Mouse (Mus musculus): ENCODE results near the gene Sdf2l1. TPM values are rescaled to one million over a fixed set of nuclear protein-coding genes. Genes with fewer than 3 reads are reported as not detected.
A peak's percentile ranks its signal among the peaks of the same experiment; 100 is the strongest.
"Not testable (repeated sequence)": the region's sequence is repeated elsewhere in the genome, so short reads cannot be mapped to it uniquely, and the experiment has no call there.

Sdf2l1 gene
- polyA plus RNA-seq (2016; fragmentation: Nextera tagmentation; extraction: Ambion mirVana) = 107 and 118 TPM in 2 replicates

- H3K4me1 ChIP-seq = peaks cover 23% of the 10 kb centered on the region
- H3K36me3 ChIP-seq (replicated peaks) = peaks cover 15% of the 10 kb centered on the region
- no peaks in the 10 kb centered on the region for H3K9me3 ChIP-seq
- under 1% methylated on average over 47 of the region's 47 CpGs for WGBS
- H3K27me3 ChIP-seq (replicated peaks; ENCODE audit: low read depth, poor library complexity, severe bottlenecking) = no peaks in the 10 kb centered on the region
- DNase-seq (ENCODE audit: low spot score) = peak; percentile 99
- peak within 1 kb of the TSS; percentile 87 for H3K4me3 ChIP-seq
- peak within 1 kb of the TSS; percentile 93 for H3K27ac ChIP-seq (replicated peaks)
Measured at GRCm38 (mm10) chr16:17132089-17132905, at the start of gene Sdf2l1. Gene Sdf2l1, minus strand, starts transcription at chr16:17132383.

- peaks cover 3% of the 10 kb centered on the region; the same call in 1 of the 2 replicates for H3K9me3 ChIP-seq
- no peak overlapping the region for H3K27ac ChIP-seq (replicated peaks)
- H3K36me3 ChIP-seq (replicated peaks) = peaks cover 58% of the 10 kb centered on the region
- H3K4me1 ChIP-seq = 0 out of 2 replicates have a peak, but pooled peaks cover 3% of the 10 kb centered on the region
- WGBS = 93% methylated on average over 4 of the region's 4 CpGs
- no peak overlapping the region for H3K4me3 ChIP-seq
- H3K27me3 ChIP-seq (replicated peaks; ENCODE audit: low read depth, poor library complexity, severe bottlenecking) = no peaks in the 10 kb centered on the region
- DNase-seq (ENCODE audit: low spot score) = no peak
Measured at GRCm38 (mm10) chr16:17181382-17181781, 49.2 kb upstream of the Sdf2l1 start.

GRCm38 (mm10) chr16:17179706-17180105, 47.5 kb upstream of the Sdf2l1 start:
- Histone ChIP-seq H3K27ac (replicated peaks) (no peak overlapping the region), H3K36me3 (replicated peaks) (peaks cover 59% of the 10 kb centered on the region), H3K27me3 (replicated peaks; ENCODE audit: low read depth, poor library complexity, severe bottlenecking) (no peaks in the 10 kb centered on the region), H3K4me3 (no peak overlapping the region), H3K9me3 (no peaks in the 10 kb centered on the region), H3K4me1 (0 out of 2 replicates have a peak, but pooled peaks cover 3% of the 10 kb centered on the region)
- WGBS = 94% methylated on average over 3 of the region's 3 CpGs
- DNase-seq (ENCODE audit: low spot score) = no peak

GRCm38 (mm10) chr16:17177623-17178170, 45.5 kb upstream of the Sdf2l1 start:
- Histone ChIP-seq H3K4me1 (0 out of 2 replicates have a peak, but pooled peaks cover 3% of the 10 kb centered on the region), H3K27me3 (replicated peaks; ENCODE audit: low read depth, poor library complexity, severe bottlenecking) (no peaks in the 10 kb centered on the region), H3K36me3 (replicated peaks) (peaks cover 65% of the 10 kb centered on the region), H3K4me3 (no peak overlapping the region), H3K27ac (replicated peaks) (no peak overlapping the region), H3K9me3 (no peaks in the 10 kb centered on the region)
- WGBS = 100% methylated on average over 1 of the region's 1 CpGs
- no peak for DNase-seq (ENCODE audit: low spot score)

- WGBS = 90% methylated on average over 2 of the region's 2 CpGs
- Histone ChIP-seq H3K4me3 (no peak overlapping the region), H3K9me3 (no peaks in the 10 kb centered on the region), H3K36me3 (replicated peaks) (peaks cover 78% of the 10 kb centered on the region), H3K27me3 (replicated peaks; ENCODE audit: low read depth, poor library complexity, severe bottlenecking) (no peaks in the 10 kb centered on the region), H3K27ac (replicated peaks) (no peak overlapping the region), H3K4me1 (no peaks in the 10 kb centered on the region)
- DNase-seq (ENCODE audit: low spot score) = no peak
Measured at GRCm38 (mm10) chr16:17175765-17176164, 43.6 kb upstream of the Sdf2l1 start.

GRCm38 (mm10) chr16:17168049-17168448, 35.9 kb upstream of the Sdf2l1 start:
- Histone ChIP-seq H3K4me1 (no peaks in the 10 kb centered on the region), H3K4me3 (no peak overlapping the region), H3K27ac (replicated peaks) (no peak overlapping the region), H3K36me3 (replicated peaks) (peaks cover 96% of the 10 kb centered on the region), H3K27me3 (replicated peaks; ENCODE audit: low read depth, poor library complexity, severe bottlenecking) (no peaks in the 10 kb centered on the region), H3K9me3 (no peaks in the 10 kb centered on the region)
- 92% methylated on average over 5 of the region's 5 CpGs for WGBS
- no peak for DNase-seq (ENCODE audit: low spot score)

- H3K9me3 ChIP-seq = no peaks in the 10 kb centered on the region
- no peaks in the 10 kb centered on the region for H3K4me1 ChIP-seq
- H3K27me3 ChIP-seq (replicated peaks; ENCODE audit: low read depth, poor library complexity, severe bottlenecking) = no peaks in the 10 kb centered on the region
- no peak for DNase-seq (ENCODE audit: low spot score)
- H3K4me3 ChIP-seq = no peak overlapping the region
- H3K36me3 ChIP-seq (replicated peaks) = peaks cover 94% of the 10 kb centered on the region
- no peak overlapping the region for H3K27ac ChIP-seq (replicated peaks)
Measured at GRCm38 (mm10) chr16:17167179-17167578, 35.0 kb upstream of the Sdf2l1 start.

GRCm38 (mm10) chr16:17165478-17165877, 33.3 kb upstream of the Sdf2l1 start:
- WGBS = 88% methylated on average over 1 of the region's 1 CpGs
- not testable (repeated sequence) for DNase-seq (ENCODE audit: low spot score); H3K4me1 ChIP-seq; H3K27ac ChIP-seq (replicated peaks); H3K9me3 ChIP-seq; H3K4me3 ChIP-seq; H3K27me3 ChIP-seq (replicated peaks; ENCODE audit: low read depth, poor library complexity, severe bottlenecking)
- H3K36me3 ChIP-seq (replicated peaks) = peaks cover 85% of the 10 kb centered on the region

- Histone ChIP-seq H3K4me1 (no peaks in the 10 kb centered on the region), H3K4me3 (no peak overlapping the region), H3K36me3 (replicated peaks) (peaks cover 88% of the 10 kb centered on the region), H3K9me3 (no peaks in the 10 kb centered on the region), H3K27ac (replicated peaks) (no peak overlapping the region), H3K27me3 (replicated peaks; ENCODE audit: low read depth, poor library complexity, severe bottlenecking) (no peaks in the 10 kb centered on the region)
- no peak for DNase-seq (ENCODE audit: low spot score)
- WGBS = 96% methylated on average over 2 of the region's 2 CpGs
Measured at GRCm38 (mm10) chr16:17154346-17154745, 22.2 kb upstream of the Sdf2l1 start.

GRCm38 (mm10) chr16:17151874-17152273, 19.7 kb upstream of the Sdf2l1 start:
- Histone ChIP-seq H3K27ac (replicated peaks) (no peak overlapping the region), H3K36me3 (replicated peaks) (peaks cover 63% of the 10 kb centered on the region), H3K4me1 (peaks cover 17% of the 10 kb centered on the region), H3K4me3 (no peak overlapping the region), H3K9me3 (no peaks in the 10 kb centered on the region), H3K27me3 (replicated peaks; ENCODE audit: low read depth, poor library complexity, severe bottlenecking) (peaks cover 18% of the 10 kb centered on the region)
- WGBS = 96% methylated on average over 4 of the region's 4 CpGs
- DNase-seq (ENCODE audit: low spot score) = no peak

- 91% methylated on average over 7 of the region's 7 CpGs for WGBS
- H3K36me3 ChIP-seq (replicated peaks) = peaks cover 51% of the 10 kb centered on the region
- H3K4me1 ChIP-seq = peaks cover 19% of the 10 kb centered on the region
- H3K4me3 ChIP-seq = no peak overlapping the region
- no peaks in the 10 kb centered on the region for H3K9me3 ChIP-seq
- no peak overlapping the region for H3K27ac ChIP-seq (replicated peaks)
- peaks cover 19% of the 10 kb centered on the region for H3K27me3 ChIP-seq (replicated peaks; ENCODE audit: low read depth, poor library complexity, severe bottlenecking)
- DNase-seq (ENCODE audit: low spot score) = no peak
Measured at GRCm38 (mm10) chr16:17150520-17151258, 18.5 kb upstream of the Sdf2l1 start.

GRCm38 (mm10) chr16:17148084-17148483, 15.9 kb upstream of the Sdf2l1 start:
- WGBS = 5% methylated on average over 16 of the region's 16 CpGs
- no peaks in the 10 kb centered on the region for H3K9me3 ChIP-seq
- H3K27me3 ChIP-seq (replicated peaks; ENCODE audit: low read depth, poor library complexity, severe bottlenecking) = peaks cover 19% of the 10 kb centered on the region

More at GRCm38 (mm10) chr16:17148084-17148483, 15.9 kb upstream of the Sdf2l1 start:
- Histone ChIP-seq H3K4me1 (peaks cover 29% of the 10 kb centered on the region), H3K27ac (replicated peaks) (no peak overlapping the region; the same call in 1 of the 2 replicates), H3K36me3 (replicated peaks) (peaks cover 28% of the 10 kb centered on the region), H3K4me3 (peak overlapping the region; percentile 72)
- peak; percentile 77 for DNase-seq (ENCODE audit: low spot score)
